Mouse (Mus musculus): ENCODE results near the gene Adgrf4. TPM values are rescaled to one million over a fixed set of nuclear protein-coding genes. Genes with fewer than 3 reads are reported as not detected.

Gene Adgrf4
- total and polyA plus RNA-seq, 2 experiments from 2014 or later: 0.05 to 0.76 TPM

DNA sequence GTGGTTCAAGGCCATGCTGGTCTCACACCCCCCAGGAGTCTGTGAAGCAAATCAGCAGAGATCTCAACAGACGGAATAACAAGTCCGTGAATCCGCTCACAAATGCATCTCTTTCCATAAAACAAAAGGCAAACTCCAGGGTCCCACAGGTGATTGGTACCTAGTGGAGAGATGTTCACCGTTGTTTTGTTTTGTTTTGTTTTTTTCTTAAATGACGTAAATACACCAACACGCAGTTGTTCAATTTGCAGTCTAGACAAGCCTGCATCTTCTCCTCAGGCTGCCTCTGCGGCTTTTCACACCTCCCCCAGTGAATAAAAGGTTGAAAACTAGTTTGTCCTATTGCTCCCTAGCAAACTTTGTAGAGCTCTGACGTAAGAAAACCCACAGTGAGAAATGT, 80.8 kb downstream of the Adgrf4 start, which contains the start of gene Opn5:
Gene Opn5 (minus strand): TSS at position 101 of the 400 bp plus-strand sequence.
- no peak for TF ChIP-seq CTCF (IDR thresholded peaks at IDR 0.05; ENCODE audit: low read depth)
- Histone ChIP-seq H3K9ac (no peak within 1 kb of the TSS), H3K27ac (ENCODE audit: low read depth, low read length) (no peak within 1 kb of the TSS), H3K4me2 (ENCODE audit: low read depth) (no peak within 1 kb of the TSS), H3K9me3 (ENCODE audit: low read length) (no peaks in the 10 kb centered on the region), H3K27me3 (ENCODE audit: insufficient read depth, low read length) (no peaks in the 10 kb centered on the region), H3K36me3 (ENCODE audit: insufficient read depth) (no peaks in the 10 kb centered on the region), H3K4me1 (ENCODE audit: insufficient read depth) (no peaks in the 10 kb centered on the region), H3K4me3 (ENCODE audit: low read depth, low read length) (no peak within 1 kb of the TSS)
- ATAC-seq (no peak), DNase-seq (no peak)
- 83% methylated on average over 8 of the region's 8 CpGs for WGBS

DNA sequence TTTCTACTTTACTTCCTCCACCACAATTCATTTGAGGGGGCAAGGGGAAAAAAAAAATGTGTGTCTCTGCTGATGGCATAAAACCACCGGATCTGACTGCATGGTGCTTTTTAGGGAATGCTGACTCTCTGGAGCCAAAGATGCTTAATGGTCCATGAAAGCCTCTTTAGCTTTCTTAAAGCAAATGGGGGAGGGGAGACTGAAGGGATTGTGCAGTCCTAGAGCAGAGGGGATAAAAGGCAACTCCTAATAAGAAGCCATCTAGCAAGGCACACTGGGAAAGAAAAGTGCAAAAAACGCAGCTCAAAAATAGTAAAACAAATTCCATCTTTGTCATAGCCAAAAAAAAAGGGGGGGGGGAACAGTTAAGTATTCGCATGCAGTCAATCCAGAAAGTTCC, 83.8 kb downstream of the Adgrf4 start:
- no peak overlapping the region for H3K4me2 ChIP-seq (ENCODE audit: low read depth)
- H3K36me3 ChIP-seq (ENCODE audit: insufficient read depth): no peaks in the 10 kb centered on the region
- no peaks in the 10 kb centered on the region for H3K27me3 ChIP-seq (ENCODE audit: insufficient read depth, low read length)
- no peak for ATAC-seq
- H3K9me3 ChIP-seq (ENCODE audit: low read length): no peaks in the 10 kb centered on the region
- H3K4me3 ChIP-seq (ENCODE audit: low read depth, low read length): no peak overlapping the region
- no peak overlapping the region for H3K27ac ChIP-seq (ENCODE audit: low read depth, low read length)
- WGBS: 15% methylated on average over 3 of the region's 3 CpGs
- no peaks in the 10 kb centered on the region for H3K4me1 ChIP-seq (ENCODE audit: insufficient read depth)
- TF ChIP-seq CTCF (IDR thresholded peaks at IDR 0.05; ENCODE audit: low read depth): no peak
- DNase-seq: no peak
- H3K9ac ChIP-seq: no peak overlapping the region

Other genes starting within 250 kb of the Adgrf4 start
- 0.14 and 0.31 TPM in 2 replicates for gene Opn5, start 80.9 kb downstream of the Adgrf4 start, total RNA-seq (2014; rRNA removed)
- 0.08 and 0.10 TPM in 2 replicates for gene Opn5, start 80.9 kb downstream of the Adgrf4 start, polyA plus RNA-seq (2015; fragmentation: Nextera tagmentation; extraction: Ambion mirVana)
- 0.23 and 0.57 TPM in 2 replicates for gene Adgrf2, start 49.9 kb upstream of the Adgrf4 start, total RNA-seq (2014; rRNA removed)
- not detected in 2 replicates for gene Adgrf2, start 49.9 kb upstream of the Adgrf4 start, polyA plus RNA-seq (2015; fragmentation: Nextera tagmentation; extraction: Ambion mirVana)
- 16.3 and 21.7 TPM in 2 replicates for gene Cd2ap, start 184.4 kb upstream of the Adgrf4 start, total RNA-seq (2014; rRNA removed)
- 2.7 and 5.3 TPM in 2 replicates for gene Cd2ap, start 184.4 kb upstream of the Adgrf4 start, polyA plus RNA-seq (2015; fragmentation: Nextera tagmentation; extraction: Ambion mirVana)